29 mouse cellular contexts compared by ENCODE assay signal in the genomic region with DNA sequence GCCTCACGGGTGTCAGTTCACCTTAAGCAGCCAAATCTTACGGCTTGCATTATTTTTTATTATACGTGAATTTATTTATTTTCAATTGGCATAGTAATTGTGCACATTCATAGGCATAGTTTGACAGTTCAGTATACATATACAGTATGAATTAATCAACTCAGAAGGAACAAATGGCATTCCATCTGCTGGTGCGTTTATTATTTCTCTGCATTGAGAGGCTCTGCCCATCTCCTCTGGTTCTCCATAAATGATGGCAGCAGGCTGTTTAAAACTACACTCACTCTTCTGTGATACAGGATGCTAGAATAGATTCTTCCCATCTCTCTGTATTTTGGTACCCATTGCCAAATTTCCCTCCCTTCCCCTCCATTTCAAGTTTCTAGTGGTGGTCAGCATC. TPM values are rescaled to one million over a fixed set of nuclear protein-coding genes. Genes with fewer than 3 reads are reported as not detected.
"Had no signal": no experiment of that assay in that cellular context is flagged by ENCODE, and none has a peak within 500 bp of the region (broad histone marks: within the 10 kb centered on the region; RNA-seq: fewer than 3 reads in every experiment).

No protein-coding gene starts in this region.

- H3K4me3 ChIP-seq: embryonic facial prominence, embryonic 10.5 days; embryonic facial prominence, embryonic 12.5 days; embryonic facial prominence, embryonic 13.5 days; embryonic facial prominence, embryonic 15.5 days; erythroblast, embryonic 14.5 days; forebrain, embryonic 10.5 days; forebrain, embryonic 12.5 days; gastrocnemius, adult 2 months; heart, adult 2 months; heart, embryonic 10.5 days; heart, embryonic 12.5 days had no signal

- H3K4me2 ChIP-seq: embryonic facial prominence, embryonic 12.5 days; embryonic facial prominence, embryonic 13.5 days; embryonic facial prominence, embryonic 15.5 days; forebrain, embryonic 12.5 days; heart, embryonic 11.5 days; heart, embryonic 12.5 days had no signal

- H3K27ac ChIP-seq: embryonic facial prominence, embryonic 10.5 days; embryonic facial prominence, embryonic 12.5 days; embryonic facial prominence, embryonic 13.5 days; embryonic facial prominence, embryonic 15.5 days; forebrain, embryonic 10.5 days; forebrain, embryonic 12.5 days; gastrocnemius, adult 2 months; heart, adult 2 months; heart, embryonic 10.5 days had no signal

- H3K36me3 ChIP-seq: heart, embryonic 12.5 days had no signal

- H3K9ac ChIP-seq: embryonic facial prominence, embryonic 12.5 days; embryonic facial prominence, embryonic 13.5 days; embryonic facial prominence, embryonic 15.5 days; forebrain, embryonic 12.5 days; heart, embryonic 12.5 days had no signal

- H3K4me1 ChIP-seq: embryonic facial prominence, embryonic 12.5 days; forebrain, embryonic 10.5 days; forebrain, embryonic 12.5 days; heart, embryonic 10.5 days; heart, embryonic 12.5 days had no signal

- H3K9me3 ChIP-seq: embryonic facial prominence, embryonic 12.5 days; embryonic facial prominence, embryonic 13.5 days; embryonic facial prominence, embryonic 15.5 days had no signal

- H3K27me3 ChIP-seq: embryonic facial prominence, embryonic 12.5 days; embryonic facial prominence, embryonic 13.5 days; embryonic facial prominence, embryonic 15.5 days; forebrain, embryonic 12.5 days; heart, embryonic 12.5 days had no signal

- DNase-seq: cerebellum, adult 2 months; cerebellum, adult 8-10 months; cerebellum, adult 9-10 months; cerebellum, adult 9-11 months; cerebellum, postnatal 10 days; cerebellum, postnatal 14 days; cerebellum, postnatal 25 days; cerebellum, postnatal 36 days; embryo, embryonic 11 days; gastrocnemius, adult 2 months; gastrocnemius, postnatal 10 days; gastrocnemius, postnatal 14 days; gastrocnemius, postnatal 25 days; gastrocnemius, postnatal 36 days; heart, adult 11 months; heart, adult 18-20 months; heart, adult 2 months had no signal

RNA-seq across cellular contexts. Expression of gene Gpc6, which starts 16.7 kb away (rescaled TPM):
- total RNA-seq: common myeloid progenitor, adult 5-6 weeks; granulocyte monocyte progenitor cell, adult 5-6 weeks had no signal
- polyA plus RNA-seq: erythroblast, embryonic 14.5 days had no signal
